Mouse (Mus musculus) regulatory T cell (primary cell): ENCODE measurements at regions not wholly inside any gene's neighbourhood (a gene's known extent, or its start where the extent isn't known, plus 50 kb on each side); places are given as distances from the start of the nearest gene placed in this dataset.
"Not testable (repeated sequence)": the region's sequence is repeated elsewhere in the genome, so short reads cannot be mapped to it uniquely, and the experiment has no call there.

Experiments
- in situ Hi-C: fragments of 300-600 bp; cut with MboI, MseI; formaldehyde crosslinking; loops from one replicate; pipeline ENCODE4 v1.15.1; 2025; ENCODE audit warnings: high pct_unique_total_duplicates

DNA sequence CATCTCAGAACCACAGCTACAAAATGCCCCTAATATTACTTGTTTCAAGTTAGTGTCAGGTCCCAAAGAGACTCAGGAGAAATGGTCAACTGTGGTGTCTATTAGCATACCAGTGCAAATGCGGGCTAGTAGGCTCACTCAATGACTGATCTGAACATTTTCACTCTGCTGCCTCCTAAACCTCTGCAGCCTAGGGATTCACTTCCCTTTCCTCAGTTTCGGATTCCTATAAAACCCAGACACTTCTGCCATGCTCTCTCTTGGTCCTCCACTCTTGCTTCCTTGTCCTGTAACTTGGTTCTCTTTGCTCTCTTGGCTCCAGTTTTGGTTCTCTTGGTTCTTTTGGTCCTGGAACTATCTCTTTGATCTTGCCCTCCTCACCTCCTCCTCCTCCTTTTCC is 206.3 kb upstream of the Spef2 start:
- in situ Hi-C loops: no loop called here

- in situ Hi-C loops: no loop called here
These were observed 202.0 kb upstream of the Prlr start for GRCm38 (mm10) chr15:9974999-9975398.

DNA sequence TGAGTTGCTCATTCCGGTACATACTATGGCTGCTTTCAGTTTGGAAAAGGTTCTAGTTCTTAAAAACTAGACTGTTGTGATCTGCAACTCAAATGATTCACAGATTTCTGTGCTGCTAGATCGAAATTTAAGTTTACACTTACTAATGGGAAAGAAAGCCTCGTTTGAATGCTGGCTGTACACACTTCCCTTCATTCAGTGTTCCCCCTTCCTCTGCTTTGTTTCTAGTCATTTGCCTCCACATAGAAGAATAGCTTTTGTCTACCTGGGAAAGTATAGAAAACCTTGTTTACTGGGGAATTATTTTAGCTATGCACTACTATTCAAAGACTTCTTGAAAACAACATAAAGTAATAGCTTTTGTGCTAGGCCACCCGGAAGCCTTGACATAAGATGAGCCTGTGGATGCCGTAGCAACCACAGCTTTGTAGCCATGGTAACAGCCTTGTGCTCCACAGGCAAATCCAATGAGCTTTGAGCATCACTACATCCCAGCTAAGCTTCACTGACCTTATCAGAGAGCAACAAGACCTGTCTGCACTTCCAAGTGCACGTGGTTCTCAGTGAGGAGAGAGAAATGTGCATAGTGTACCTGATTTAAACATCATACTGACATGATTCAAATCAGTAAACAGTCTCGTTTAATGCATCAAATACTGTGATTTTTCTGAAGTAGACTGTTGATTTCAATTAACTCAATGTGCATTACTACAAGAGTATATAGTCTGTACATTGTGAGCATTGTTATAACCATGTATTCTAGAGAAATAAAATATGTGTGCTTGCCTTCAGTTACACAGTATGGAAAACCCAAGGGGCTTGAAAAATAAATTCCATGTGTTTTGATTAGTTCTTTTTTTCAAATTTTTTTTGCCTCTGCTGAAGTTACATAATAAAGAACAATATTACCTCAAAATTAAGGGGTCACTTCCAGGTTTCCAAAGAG is 165.5 kb upstream of the Prlr start:
- in situ Hi-C loops: no loop called here

DNA sequence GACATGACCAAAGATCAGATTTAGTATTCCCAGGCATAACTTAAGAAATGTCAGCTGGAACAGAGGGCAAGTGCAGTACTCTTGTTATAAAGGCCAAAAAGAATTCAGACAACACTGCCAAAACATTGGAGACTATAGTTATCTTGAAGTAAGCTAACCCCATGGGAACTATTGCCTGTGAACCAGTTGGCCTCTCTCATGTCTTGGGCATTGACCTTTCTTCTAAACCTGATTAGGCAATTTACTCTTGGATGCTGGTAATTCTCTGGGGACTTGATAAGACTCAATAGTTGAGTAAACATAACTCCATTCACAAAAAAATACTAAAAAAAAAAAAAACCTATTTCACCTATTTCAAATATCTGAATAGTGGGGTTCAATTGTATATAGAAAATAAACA is 159.8 kb upstream of the Prlr start:
- in situ Hi-C loops: no loop called here

DNA sequence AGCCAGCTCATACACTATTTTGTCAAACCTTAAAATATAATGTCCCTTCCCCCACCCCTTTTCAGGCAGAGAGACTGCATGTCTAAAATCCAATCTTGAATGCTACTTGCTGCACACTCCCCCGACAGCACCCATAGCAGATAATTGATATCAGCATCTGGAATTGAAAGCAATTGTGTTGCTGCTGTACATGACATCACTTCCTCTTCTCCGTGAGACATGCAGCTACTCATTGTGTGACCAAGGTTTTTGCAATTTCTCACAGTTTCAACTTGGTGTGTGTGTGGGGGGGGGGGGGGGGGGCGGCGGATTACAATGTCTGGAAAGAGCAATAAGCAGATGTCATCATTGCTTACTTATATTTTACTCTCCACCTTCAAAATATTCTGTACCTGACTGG is 147.1 kb upstream of the Prlr start:
- in situ Hi-C loops: no loop called here

GRCm38 (mm10) chr15:10035561-10035960 is 141.5 kb upstream of the Prlr start:
- in situ Hi-C loops: loop anchor here (5.0 kb wide), 1 partner anchor 53 kb away; no protein-coding TSS in a partner anchor

DNA sequence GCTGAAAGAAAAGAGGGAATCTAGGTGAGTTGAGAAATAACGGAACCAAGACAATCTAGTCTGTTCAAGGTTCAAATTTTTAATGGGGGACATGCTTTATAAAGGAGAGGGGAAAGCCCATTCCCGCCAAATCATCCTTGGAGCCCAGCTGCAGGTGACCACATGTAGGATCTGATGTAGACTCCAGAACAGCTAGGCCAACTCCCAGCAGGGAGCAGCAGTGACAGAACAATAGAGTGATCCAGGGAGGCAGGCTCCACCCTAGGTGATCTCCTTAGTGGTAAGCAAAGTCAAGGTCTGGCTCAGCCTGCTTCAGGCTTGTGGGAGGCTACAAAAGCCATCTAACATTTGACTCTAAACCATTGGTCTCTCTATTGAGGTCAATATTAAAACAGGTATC is 140.5 kb upstream of the Prlr start:
- in situ Hi-C loops: loop anchor here (5.0 kb wide), 1 partner anchor 54 kb away; no protein-coding TSS in a partner anchor

DNA sequence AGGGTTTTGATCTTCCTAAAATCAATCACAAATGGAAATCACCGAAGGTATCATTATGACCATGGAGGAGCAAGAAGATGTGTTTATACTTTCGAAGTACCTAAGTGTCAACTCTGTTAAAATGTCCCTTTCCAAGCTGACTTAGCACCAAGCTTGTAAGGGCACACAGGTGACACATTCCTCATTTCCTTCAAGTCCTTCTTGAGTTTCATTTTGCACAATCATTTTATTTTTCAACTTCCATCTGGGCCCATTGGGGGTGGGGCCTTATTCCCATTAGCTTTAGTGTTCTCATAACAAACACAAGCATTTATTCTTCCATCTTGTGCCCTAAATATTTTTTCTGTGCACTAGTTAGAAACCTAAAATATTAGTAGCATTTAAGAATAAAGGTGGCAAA is 103.5 kb upstream of the Prlr start:
- in situ Hi-C loops: loop anchor here (10.0 kb wide), 1 partner anchor 509 kb away; no protein-coding TSS in a partner anchor

- in situ Hi-C loops: loop anchor here (10.0 kb wide), 1 partner anchor 510 kb away; no protein-coding TSS in a partner anchor
These were observed 102.1 kb upstream of the Prlr start for GRCm38 (mm10) chr15:10074916-10075315.

- in situ Hi-C loops: loop anchor here (10.0 kb wide), 1 partner anchor 511 kb away; no protein-coding TSS in a partner anchor
These were observed 101.5 kb upstream of the Prlr start for GRCm38 (mm10) chr15:10075391-10076060.

GRCm38 (mm10) chr15:10076061-10076400 is 101.0 kb upstream of the Prlr start:
- in situ Hi-C loops: loop anchor here (10.0 kb wide), 1 partner anchor 511 kb away; no protein-coding TSS in a partner anchor

DNA sequence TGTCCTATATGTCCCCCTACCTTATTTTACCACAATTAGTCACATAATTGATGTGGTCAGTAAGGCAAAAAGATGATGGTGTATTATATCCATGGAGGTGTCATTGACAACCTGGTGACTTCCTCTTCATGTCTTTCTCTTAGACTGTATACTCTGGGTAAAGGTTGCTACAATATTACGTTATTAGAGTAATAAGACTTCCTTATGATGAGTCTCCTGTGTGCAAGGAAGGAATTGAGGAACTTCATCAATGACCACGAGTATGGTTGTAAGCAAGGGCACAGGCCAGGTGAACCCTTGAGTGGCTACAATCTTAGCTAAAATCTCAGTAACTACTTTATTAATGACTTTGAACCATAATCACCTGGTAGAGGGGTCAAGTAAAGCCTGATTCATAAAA is 98.6 kb upstream of the Prlr start:
- in situ Hi-C loops: loop anchor here (10.0 kb wide), 1 partner anchor 514 kb away; no protein-coding TSS in a partner anchor

DNA sequence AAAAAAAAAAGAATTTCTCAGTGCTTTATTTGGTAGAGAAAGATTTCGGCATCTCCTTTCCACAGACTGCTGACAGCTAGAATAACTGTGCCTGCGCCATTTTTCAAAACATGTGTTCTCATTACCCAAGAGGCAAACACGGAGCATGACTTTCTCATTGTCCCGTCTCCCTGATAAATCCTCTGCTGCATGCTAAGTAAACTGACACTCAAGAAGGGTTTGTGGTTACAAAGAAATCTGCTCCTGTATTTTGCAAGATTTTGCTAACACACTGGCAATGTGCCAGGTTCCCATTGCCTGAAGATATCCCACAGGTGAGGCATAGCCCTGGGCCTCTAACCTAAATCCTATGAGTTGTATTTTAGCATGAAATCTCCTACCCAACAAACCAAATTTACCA is 97.5 kb upstream of the Prlr start:
- in situ Hi-C loops: loop anchor here (10.0 kb wide), 1 partner anchor 515 kb away; no protein-coding TSS in a partner anchor

DNA sequence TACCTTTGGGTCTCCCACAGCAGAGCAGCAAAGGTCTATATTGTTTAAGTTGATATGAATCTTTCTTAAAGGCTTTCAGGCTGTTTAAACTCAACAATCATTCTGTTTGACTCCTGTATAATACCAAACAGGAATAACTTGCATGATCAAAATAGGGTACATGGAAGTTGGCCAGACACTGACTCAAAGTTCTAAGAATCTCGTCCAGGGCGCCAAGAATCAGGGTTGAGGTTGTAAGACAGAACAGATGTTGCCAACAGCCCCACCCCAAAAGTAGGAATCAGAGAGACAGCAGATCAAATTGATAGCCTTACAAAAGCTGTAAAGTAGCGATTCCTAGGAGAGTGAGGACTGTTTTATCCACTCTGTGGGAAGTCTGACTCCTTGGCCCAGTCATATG is 88.3 kb upstream of the Prlr start:
- in situ Hi-C loops: no loop called here

- in situ Hi-C loops: no loop called here
These were observed 86.5 kb upstream of the Prlr start for GRCm38 (mm10) chr15:10090384-10091092.

- in situ Hi-C loops: no loop called here
These were observed 73.7 kb upstream of the Prlr start for GRCm38 (mm10) chr15:10103350-10103749.

- in situ Hi-C loops: not testable (repeated sequence)
These were observed 71.6 kb upstream of the Prlr start for GRCm38 (mm10) chr15:10105211-10105976.

- in situ Hi-C loops: no loop called here
These were observed 70.2 kb upstream of the Prlr start for GRCm38 (mm10) chr15:10106853-10107252.
